Mouse (Mus musculus): ENCODE data around the gene Rtn4rl1. TPM values are rescaled to one million over a fixed set of nuclear protein-coding genes. Genes with fewer than 3 reads are reported as not detected.

Rtn4rl1 gene
- polyA plus RNA-seq, 1 experiment from 2014 or later, result 4.2 TPM

DNA sequence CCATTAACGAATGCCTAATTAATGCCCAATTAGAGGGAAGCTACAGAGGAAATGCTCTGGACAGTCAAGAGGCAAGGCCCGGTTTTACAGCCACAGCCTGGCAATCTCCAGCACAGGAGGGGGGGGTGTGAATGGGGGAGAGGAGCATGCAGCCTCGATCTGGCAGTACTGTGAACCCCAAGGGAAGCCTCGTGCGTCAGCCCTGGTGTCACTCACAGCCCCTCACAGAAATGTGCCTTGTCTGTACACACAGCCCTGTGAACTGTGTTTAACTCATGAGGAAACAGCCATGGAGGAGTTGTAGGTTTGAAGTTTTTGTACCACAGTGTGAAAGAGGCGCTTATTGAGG, 70.4 kb downstream of the Rtn4rl1 start:
- H3K27me3 ChIP-seq (ENCODE audit: control insufficient read depth, insufficient read depth, low read length), result no peaks in the 10 kb centered on the region
- WGBS, result 52% methylated on average over 6 of the region's 6 CpGs
- H3K27ac ChIP-seq (ENCODE audit: low read depth, low read length), result no peak overlapping the region
- H3K4me3 ChIP-seq (ENCODE audit: low read length), result no peak overlapping the region
- H3K9ac ChIP-seq (ENCODE audit: low read depth, low read length), result no peak overlapping the region
- no peak for ATAC-seq (ENCODE audit: low FRiP score, low TSS enrichment)
- no peak overlapping the region for H3K4me2 ChIP-seq (replicated peaks; ENCODE audit: low read depth, low read length)
- no peaks in the 10 kb centered on the region for H3K9me3 ChIP-seq (ENCODE audit: control insufficient read depth, low read length)
- peaks cover 54% of the 10 kb centered on the region for H3K4me1 ChIP-seq (ENCODE audit: control insufficient read depth, insufficient read depth, low read length)
- H3K36me3 ChIP-seq (ENCODE audit: control insufficient read depth, insufficient read depth, low read length), result no peaks in the 10 kb centered on the region

DNA sequence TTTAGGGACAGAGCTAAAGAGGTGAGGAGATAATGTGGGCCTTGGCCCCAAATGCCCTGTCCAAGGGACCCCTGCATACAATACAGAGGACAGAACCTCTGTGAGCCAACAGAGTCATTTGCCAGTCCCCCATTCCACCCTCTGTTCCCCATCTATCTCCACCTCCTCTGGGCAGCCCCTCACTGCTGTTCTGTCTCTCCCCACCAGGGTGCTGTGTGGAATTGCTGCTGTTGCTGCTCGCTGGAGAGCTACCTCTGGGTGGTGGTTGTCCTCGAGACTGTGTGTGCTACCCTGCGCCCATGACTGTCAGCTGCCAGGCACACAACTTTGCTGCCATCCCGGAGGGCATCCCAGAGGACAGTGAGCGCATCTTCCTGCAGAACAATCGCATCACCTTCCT, 71.0 kb downstream of the Rtn4rl1 start:
- Histone ChIP-seq H3K4me3 (ENCODE audit: low read length) (no peak overlapping the region), H3K4me2 (replicated peaks; ENCODE audit: low read depth, low read length) (no peak overlapping the region), H3K27ac (ENCODE audit: low read depth, low read length) (no peak overlapping the region), H3K27me3 (ENCODE audit: control insufficient read depth, insufficient read depth, low read length) (no peaks in the 10 kb centered on the region), H3K9ac (ENCODE audit: low read depth, low read length) (no peak overlapping the region), H3K36me3 (ENCODE audit: control insufficient read depth, insufficient read depth, low read length) (no peaks in the 10 kb centered on the region), H3K4me1 (ENCODE audit: control insufficient read depth, insufficient read depth, low read length) (peaks cover 51% of the 10 kb centered on the region), H3K9me3 (ENCODE audit: control insufficient read depth, low read length) (no peaks in the 10 kb centered on the region)
- 88% methylated on average over 6 of the region's 6 CpGs for WGBS
- no peak for ATAC-seq (ENCODE audit: low FRiP score, low TSS enrichment)

DNA sequence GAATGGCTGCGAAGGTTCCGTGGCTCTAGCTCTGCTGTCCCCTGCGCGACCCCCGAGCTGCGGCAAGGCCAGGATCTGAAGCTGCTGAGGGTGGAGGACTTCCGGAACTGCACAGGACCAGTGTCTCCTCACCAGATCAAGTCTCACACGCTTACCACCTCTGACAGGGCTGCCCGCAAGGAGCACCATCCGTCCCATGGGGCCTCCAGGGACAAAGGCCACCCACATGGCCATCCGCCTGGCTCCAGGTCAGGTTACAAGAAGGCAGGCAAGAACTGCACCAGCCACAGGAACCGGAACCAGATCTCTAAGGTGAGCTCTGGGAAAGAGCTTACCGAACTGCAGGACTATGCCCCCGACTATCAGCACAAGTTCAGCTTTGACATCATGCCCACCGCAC, 72.0 kb downstream of the Rtn4rl1 start:
- Histone ChIP-seq H3K4me2 (replicated peaks; ENCODE audit: low read depth, low read length) (no peak overlapping the region), H3K4me3 (ENCODE audit: low read length) (no peak overlapping the region), H3K27me3 (ENCODE audit: control insufficient read depth, insufficient read depth, low read length) (no peaks in the 10 kb centered on the region), H3K4me1 (ENCODE audit: control insufficient read depth, insufficient read depth, low read length) (peaks cover 46% of the 10 kb centered on the region), H3K27ac (ENCODE audit: low read depth, low read length) (no peak overlapping the region), H3K9me3 (ENCODE audit: control insufficient read depth, low read length) (no peaks in the 10 kb centered on the region), H3K36me3 (ENCODE audit: control insufficient read depth, insufficient read depth, low read length) (no peaks in the 10 kb centered on the region), H3K9ac (ENCODE audit: low read depth, low read length) (no peak overlapping the region)
- ATAC-seq (ENCODE audit: low FRiP score, low TSS enrichment), result no peak
- 42% methylated on average over 15 of the region's 15 CpGs for WGBS

DNA sequence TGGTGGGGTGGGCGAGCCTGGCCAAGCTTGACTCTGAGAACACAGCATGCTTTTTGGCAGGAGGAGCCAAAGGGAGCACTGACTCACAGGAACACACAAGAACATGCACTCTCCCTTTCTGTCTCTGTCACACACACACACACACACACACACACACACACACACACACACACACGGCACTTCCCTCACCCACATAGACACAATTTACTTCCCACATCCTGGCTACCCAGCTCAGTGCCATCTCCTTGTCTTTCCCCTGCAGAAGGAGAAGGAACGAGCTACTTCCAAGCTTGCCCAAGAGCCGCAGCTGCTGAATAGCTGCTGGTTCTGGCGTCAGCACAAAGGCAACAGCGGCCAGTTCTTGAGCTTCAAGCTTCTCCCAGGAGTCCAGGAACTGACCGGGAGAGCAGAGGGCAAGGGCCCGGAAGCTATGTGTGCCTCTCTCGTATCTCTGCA, 74.3 kb downstream of the Rtn4rl1 start:
- H3K27me3 ChIP-seq (ENCODE audit: control insufficient read depth, insufficient read depth, low read length), result no peaks in the 10 kb centered on the region; the same call in 1 of the 2 replicates

DNA sequence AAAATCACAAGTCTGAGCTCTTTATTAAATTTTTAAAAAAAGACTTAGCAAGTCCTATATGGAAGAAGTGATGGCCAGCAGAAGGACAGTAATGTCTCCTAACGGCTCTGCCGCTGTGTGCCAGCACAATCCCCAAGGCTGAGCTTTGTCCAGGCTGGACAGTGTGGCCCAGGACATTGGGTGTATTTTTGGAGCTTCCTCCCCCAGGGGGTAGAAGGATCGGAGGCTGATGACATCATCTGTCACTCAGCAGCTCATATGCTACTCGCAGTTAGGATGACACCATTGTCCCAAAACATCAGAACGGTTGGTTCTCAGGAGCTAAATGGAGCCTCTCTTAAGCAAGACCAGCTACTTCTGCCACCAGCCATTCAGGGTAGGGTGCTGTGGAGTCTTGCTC, 74.9 kb downstream of the Rtn4rl1 start:
- H3K4me1 ChIP-seq (ENCODE audit: control insufficient read depth, insufficient read depth, low read length), result peaks cover 19% of the 10 kb centered on the region
- no peaks in the 10 kb centered on the region; the same call in 1 of the 2 replicates for H3K27me3 ChIP-seq (ENCODE audit: control insufficient read depth, insufficient read depth, low read length)
- H3K9ac ChIP-seq (ENCODE audit: low read depth, low read length), result no peak overlapping the region
- no peak for ATAC-seq (ENCODE audit: low FRiP score, low TSS enrichment)
- H3K36me3 ChIP-seq (ENCODE audit: control insufficient read depth, insufficient read depth, low read length), result no peaks in the 10 kb centered on the region
- 80% methylated on average over 5 of the region's 5 CpGs for WGBS
- no peak overlapping the region for H3K4me2 ChIP-seq (replicated peaks; ENCODE audit: low read depth, low read length)
- no peak overlapping the region for H3K4me3 ChIP-seq (ENCODE audit: low read length)
- no peaks in the 10 kb centered on the region for H3K9me3 ChIP-seq (ENCODE audit: control insufficient read depth, low read length)
- no peak overlapping the region for H3K27ac ChIP-seq (ENCODE audit: low read depth, low read length)

More for the DNA sequence above, 74.3 kb downstream of the Rtn4rl1 start:
- Histone ChIP-seq H3K27ac (ENCODE audit: low read depth, low read length) (no peak overlapping the region), H3K9me3 (ENCODE audit: control insufficient read depth, low read length) (no peaks in the 10 kb centered on the region), H3K36me3 (ENCODE audit: control insufficient read depth, insufficient read depth, low read length) (no peaks in the 10 kb centered on the region), H3K4me3 (ENCODE audit: low read length) (no peak overlapping the region), H3K9ac (ENCODE audit: low read depth, low read length) (no peak overlapping the region), H3K4me2 (replicated peaks; ENCODE audit: low read depth, low read length) (no peak overlapping the region), H3K4me1 (ENCODE audit: control insufficient read depth, insufficient read depth, low read length) (peaks cover 26% of the 10 kb centered on the region)
- no peak for ATAC-seq (ENCODE audit: low FRiP score, low TSS enrichment)
- WGBS, result 57% methylated on average over 9 of the region's 9 CpGs

DNA sequence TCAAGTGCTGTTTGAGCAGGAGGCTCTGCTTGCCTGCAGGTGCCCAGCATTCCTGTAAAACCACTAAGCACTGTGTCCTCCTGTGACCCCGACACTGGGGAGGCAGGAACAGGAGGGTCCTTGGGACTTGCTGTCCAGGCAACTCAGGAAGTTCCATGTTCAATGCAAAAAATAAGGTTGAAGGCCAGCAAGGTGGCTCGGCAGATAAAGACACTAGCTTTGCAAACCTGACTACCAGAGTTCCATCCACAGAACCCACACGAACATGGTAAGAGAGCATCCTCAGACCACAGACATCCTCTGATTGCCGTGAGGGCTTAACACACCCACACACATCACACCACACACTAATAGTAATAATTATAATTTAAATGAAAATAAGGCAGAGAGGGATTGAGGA, 75.6 kb downstream of the Rtn4rl1 start:
- WGBS, result 91% methylated on average over 4 of the region's 4 CpGs
- Histone ChIP-seq H3K9me3 (ENCODE audit: control insufficient read depth, low read length) (no peaks in the 10 kb centered on the region), H3K9ac (ENCODE audit: low read depth, low read length) (no peak overlapping the region), H3K4me1 (ENCODE audit: control insufficient read depth, insufficient read depth, low read length) (peaks cover 14% of the 10 kb centered on the region), H3K36me3 (ENCODE audit: control insufficient read depth, insufficient read depth, low read length) (no peaks in the 10 kb centered on the region), H3K4me2 (replicated peaks; ENCODE audit: low read depth, low read length) (no peak overlapping the region), H3K27me3 (ENCODE audit: control insufficient read depth, insufficient read depth, low read length) (no peaks in the 10 kb centered on the region; the same call in 1 of the 2 replicates), H3K4me3 (ENCODE audit: low read length) (no peak overlapping the region), H3K27ac (ENCODE audit: low read depth, low read length) (no peak overlapping the region)
- no peak for ATAC-seq (ENCODE audit: low FRiP score, low TSS enrichment)

DNA sequence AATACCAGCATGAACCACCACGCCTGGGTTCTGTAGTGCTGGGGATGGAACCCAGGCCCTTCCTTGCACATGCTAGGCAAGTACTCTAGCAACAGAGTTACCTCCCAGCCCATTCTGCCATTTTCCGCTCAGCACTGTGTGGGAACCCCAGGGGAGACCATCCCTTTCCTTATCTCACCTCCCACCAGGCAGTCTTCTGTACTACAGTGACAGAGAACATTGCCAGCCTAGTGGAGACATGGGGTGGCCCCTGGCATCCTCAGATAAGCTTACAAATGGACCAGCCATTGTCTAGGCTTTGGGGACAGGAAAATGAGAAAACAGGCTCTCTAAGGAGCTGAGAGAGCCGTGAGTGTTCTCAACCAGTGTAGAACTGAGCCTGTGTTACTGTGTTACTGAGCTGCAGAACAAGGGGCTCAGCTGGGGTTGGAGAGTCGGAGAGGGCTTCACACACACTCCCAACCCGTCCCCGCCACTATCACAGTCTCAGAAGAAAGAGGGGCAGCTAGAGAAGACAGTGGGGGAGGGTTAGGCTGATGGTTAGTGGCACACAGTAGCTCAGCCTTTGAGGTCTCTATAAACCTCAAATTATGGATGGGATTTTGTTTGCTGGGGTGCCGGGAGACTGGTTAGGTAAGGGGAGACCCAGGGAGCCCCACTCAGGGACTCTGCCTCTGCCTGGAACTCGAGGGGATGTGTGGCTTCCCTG, 76.8 kb downstream of the Rtn4rl1 start:
- H3K36me3 ChIP-seq (ENCODE audit: control insufficient read depth, insufficient read depth, low read length), result no peaks in the 10 kb centered on the region
- WGBS, result 76% methylated on average over 8 of the region's 8 CpGs

DNA sequence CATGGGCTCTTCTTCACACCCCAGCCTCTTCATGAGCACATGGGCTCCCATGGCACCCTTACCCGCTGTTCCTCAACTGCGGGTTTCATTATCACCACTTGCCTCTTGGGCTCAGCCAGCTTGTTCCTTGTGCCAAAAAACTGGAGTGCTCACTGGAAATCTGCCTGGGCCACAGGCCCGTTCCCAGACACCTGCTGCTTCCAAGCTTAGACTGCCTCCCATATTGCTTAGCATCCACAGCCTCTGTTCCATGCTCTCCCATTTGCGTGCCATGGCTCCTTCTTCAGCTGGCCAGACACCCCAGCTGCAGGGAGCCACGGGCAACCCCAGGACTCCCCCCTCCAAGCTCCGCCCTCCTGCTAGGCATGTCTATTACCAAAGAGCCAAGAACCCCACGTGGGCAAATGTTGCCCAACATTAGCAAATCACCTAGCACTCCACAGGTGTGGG, 77.4 kb downstream of the Rtn4rl1 start:
- H3K9me3 ChIP-seq (ENCODE audit: control insufficient read depth, low read length), result no peaks in the 10 kb centered on the region
- H3K9ac ChIP-seq (ENCODE audit: low read depth, low read length), result no peak overlapping the region
- no peak overlapping the region for H3K4me2 ChIP-seq (replicated peaks; ENCODE audit: low read depth, low read length)
- H3K36me3 ChIP-seq (ENCODE audit: control insufficient read depth, insufficient read depth, low read length), result no peaks in the 10 kb centered on the region
- no peak overlapping the region for H3K27ac ChIP-seq (ENCODE audit: low read depth, low read length)
- H3K27me3 ChIP-seq (ENCODE audit: control insufficient read depth, insufficient read depth, low read length), result no peaks in the 10 kb centered on the region; the same call in 1 of the 2 replicates
- peaks cover 14% of the 10 kb centered on the region; the same call in 1 of the 2 replicates for H3K4me1 ChIP-seq (ENCODE audit: control insufficient read depth, insufficient read depth, low read length)
- WGBS, result 75% methylated on average over 7 of the region's 7 CpGs
- no peak for ATAC-seq (ENCODE audit: low FRiP score, low TSS enrichment)
- no peak overlapping the region for H3K4me3 ChIP-seq (ENCODE audit: low read length)

More for the DNA sequence above, 76.8 kb downstream of the Rtn4rl1 start:
- H3K4me3 ChIP-seq (ENCODE audit: low read length), result no peak overlapping the region
- H3K9ac ChIP-seq (ENCODE audit: low read depth, low read length), result no peak overlapping the region
- no peak overlapping the region for H3K27ac ChIP-seq (ENCODE audit: low read depth, low read length)
- no peak overlapping the region for H3K4me2 ChIP-seq (replicated peaks; ENCODE audit: low read depth, low read length)
- H3K9me3 ChIP-seq (ENCODE audit: control insufficient read depth, low read length), result no peaks in the 10 kb centered on the region
- no peaks in the 10 kb centered on the region; the same call in 1 of the 2 replicates for H3K27me3 ChIP-seq (ENCODE audit: control insufficient read depth, insufficient read depth, low read length)
- H3K4me1 ChIP-seq (ENCODE audit: control insufficient read depth, insufficient read depth, low read length), result peaks cover 16% of the 10 kb centered on the region
- no peak for ATAC-seq (ENCODE audit: low FRiP score, low TSS enrichment)

DNA sequence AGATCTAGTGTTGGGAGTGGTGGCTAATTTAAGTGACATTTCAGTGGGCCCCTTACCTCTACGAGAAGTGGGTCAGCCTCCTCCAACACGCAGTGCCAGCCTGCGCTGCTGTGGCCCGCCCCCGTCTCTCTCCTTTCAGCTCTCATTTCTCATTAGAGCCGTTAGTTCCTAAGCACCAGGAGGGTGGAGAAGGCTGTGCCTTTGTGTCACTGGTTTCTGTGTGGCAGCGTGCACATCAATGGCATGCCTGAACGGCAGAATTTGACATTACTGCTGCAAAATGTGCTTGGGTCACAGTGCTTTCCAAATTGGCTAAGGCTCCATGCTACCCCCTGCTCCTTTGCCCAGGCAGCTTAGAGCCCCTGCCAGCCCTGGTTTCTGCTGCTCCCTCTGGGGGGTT, 79.9 kb downstream of the Rtn4rl1 start:
- Histone ChIP-seq H3K9me3 (ENCODE audit: control insufficient read depth, low read length) (no peaks in the 10 kb centered on the region), H3K9ac (ENCODE audit: low read depth, low read length) (no peak overlapping the region), H3K4me3 (ENCODE audit: low read length) (no peak overlapping the region), H3K4me1 (ENCODE audit: control insufficient read depth, insufficient read depth, low read length) (peaks cover 9% of the 10 kb centered on the region; the same call in 1 of the 2 replicates), H3K27ac (ENCODE audit: low read depth, low read length) (no peak overlapping the region), H3K36me3 (ENCODE audit: control insufficient read depth, insufficient read depth, low read length) (no peaks in the 10 kb centered on the region), H3K4me2 (replicated peaks; ENCODE audit: low read depth, low read length) (no peak overlapping the region), H3K27me3 (ENCODE audit: control insufficient read depth, insufficient read depth, low read length) (no peaks in the 10 kb centered on the region; the same call in 1 of the 2 replicates)
- ATAC-seq (ENCODE audit: low FRiP score, low TSS enrichment), result no peak
- WGBS, result 23% methylated on average over 8 of the region's 8 CpGs

All from kidney, embryonic 14.5 days (tissue).